Mouse (Mus musculus) kidney, adult 2 months (tissue): ENCODE data around the gene Stk16.

Source experiments
- CTCF ChIP-seq: fragments of 200-500 bp; conservative IDR thresholded peaks from 2 replicates; pipeline ENCODE4 v1.5.1; 2011; ENCODE audit warnings: low read depth, mild to moderate bottlenecking, control low read depth, low read length, moderate library complexity, mixed read lengths; ENCODE audit not compliant: insufficient read depth, insufficient read length
- POLR2A ChIP-seq: fragments of 200-500 bp; IDR thresholded peaks from one replicate; pipeline ENCODE4 v1.6.1; 2011; ENCODE audit warnings: low read depth, low read length, control low read depth

DNA sequence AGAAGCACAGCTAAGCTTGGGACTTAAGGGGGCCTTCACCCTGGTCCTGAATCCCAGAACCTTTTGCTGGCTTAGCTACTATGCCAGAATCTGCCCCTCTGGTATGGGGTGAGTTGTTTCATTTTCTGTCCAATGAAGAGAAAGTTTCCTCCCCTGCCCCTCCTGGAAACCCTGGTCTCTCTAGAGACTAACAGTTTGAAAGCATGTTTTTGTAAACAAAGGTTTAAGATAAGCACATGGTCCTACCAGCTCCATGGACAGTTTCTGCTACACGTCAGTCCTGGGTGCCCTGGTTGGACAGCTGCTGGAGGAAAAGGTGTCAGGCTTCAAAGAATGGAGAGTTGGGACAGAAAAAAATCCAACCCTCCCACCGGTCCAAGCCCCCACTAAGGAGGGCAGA, 20.1 kb upstream of the Stk16 start:
- TF ChIP-seq CTCF (no peak), POLR2A (no peak)
